Mouse (Mus musculus) embryonic facial prominence, embryonic 11.5 days (tissue): ENCODE data around the gene Entpd2. TPM values are rescaled to one million over a fixed set of nuclear protein-coding genes. Genes with fewer than 3 reads are reported as not detected.

Source experiments
- ATAC-seq: fragments of 200-750 bp; cut with Nextera tagmentation; replicated peaks from 2 replicates; pipeline ENCODE4 v1.8.0; 2017; ENCODE audit warnings: low read depth; ENCODE audit not compliant: insufficient number of reproducible peaks, low FRiP score, low TSS enrichment
- DNase-seq: peaks from one replicate; pipeline ENCODE4 v3.0.0-alpha.2; 2015; ENCODE audit warnings: low spot score
- H3K27ac ChIP-seq: fragments of 300-500 bp; sonication (generic); replicated peaks from 2 replicates; pipeline ENCODE4 v1.5.1; 2014; ENCODE audit warnings: mild to moderate bottlenecking, low read depth, low read length, control low read depth
- H3K27me3 ChIP-seq: fragments of 300-500 bp; sonication (generic); 2 replicates; pipeline ENCODE4 v1.6.1; 2014; ENCODE audit warnings: mild to moderate bottlenecking, low read length, moderate library complexity, mixed read lengths; ENCODE audit not compliant: control insufficient read depth, insufficient read depth
- H3K36me3 ChIP-seq: fragments of 300-500 bp; sonication (generic); replicated peaks from 2 replicates; pipeline ENCODE4 v1.6.1; 2014; ENCODE audit warnings: low read depth, mild to moderate bottlenecking, low read length, moderate library complexity, mixed read lengths; ENCODE audit not compliant: control insufficient read depth, insufficient read depth
- H3K4me1 ChIP-seq: fragments of 300-500 bp; sonication (generic); 2 replicates; pipeline ENCODE4 v1.6.1; 2014; ENCODE audit warnings: low read length, mixed read lengths; ENCODE audit not compliant: control insufficient read depth, insufficient read depth
- H3K4me2 ChIP-seq: fragments of 300-500 bp; sonication (generic); 2 replicates; pipeline ENCODE4 v1.6.1; 2014; ENCODE audit warnings: low read depth, mild to moderate bottlenecking, control low read depth, low read length, moderate library complexity
- H3K4me3 ChIP-seq: fragments of 300-500 bp; sonication (generic); 2 replicates; pipeline ENCODE4 v1.5.1; 2014; ENCODE audit warnings: low read depth, low read length, control low read depth
- H3K9ac ChIP-seq: fragments of 300-500 bp; sonication (generic); replicated peaks from 2 replicates; pipeline ENCODE4 v1.6.1; 2014; ENCODE audit warnings: mild to moderate bottlenecking, control low read depth, low read length
- H3K9me3 ChIP-seq: fragments of 300-500 bp; sonication (generic); replicated peaks from 2 replicates; pipeline ENCODE4 v1.6.1; 2016; ENCODE audit warnings: mild to moderate bottlenecking, low read length, inconsistent platforms, mixed read lengths; ENCODE audit not compliant: control insufficient read depth
- WGBS: fragments of 180-500 bp; shearing (Covaris S2); extraction: QIAGEN DNeasy Blood & Tissue Kit; methylation state at CpG from one replicate; pipeline ENCODE4 v1.1.7; 2014; 5-methylcytosine and 5-hydroxymethylcytosine counted together
- polyA plus RNA-seq: library from polyadenylated mRNA; unstranded; fragments of >200 nt; fragmentation: Nextera tagmentation; extraction: Ambion mirVana; gene quantifications from 2 replicates; pipeline ENCODE4 v1.2.1, GENCODE M21; 2014

Gene Entpd2
- polyA plus RNA-seq, 1 experiment from 2014 or later: 0.10 TPM

GRCm38 (mm10) chr2:25428442-25429236, 33.0 kb downstream of the Entpd2 start, which contains the start of gene Abca2:
Abca2 (plus strand) TSS chr2:25428703.
- peak within 1 kb of the TSS; percentile 79 for H3K9ac ChIP-seq
- no peaks in the 10 kb centered on the region for H3K9me3 ChIP-seq
- H3K4me3 ChIP-seq: peak within 1 kb of the TSS; percentile 69
- H3K27ac ChIP-seq: no peak within 1 kb of the TSS; the same call in 1 of the 2 replicates
- H3K4me1 ChIP-seq: no peaks in the 10 kb centered on the region
- H3K36me3 ChIP-seq: no peaks in the 10 kb centered on the region
- peak within 1 kb of the TSS; percentile 94 for H3K4me2 ChIP-seq
- ATAC-seq (peak; percentile 86), DNase-seq (peak; percentile 94)
- under 1% methylated on average over 81 of the region's 89 CpGs for WGBS
- H3K27me3 ChIP-seq: peaks cover 18% of the 10 kb centered on the region

DNA sequence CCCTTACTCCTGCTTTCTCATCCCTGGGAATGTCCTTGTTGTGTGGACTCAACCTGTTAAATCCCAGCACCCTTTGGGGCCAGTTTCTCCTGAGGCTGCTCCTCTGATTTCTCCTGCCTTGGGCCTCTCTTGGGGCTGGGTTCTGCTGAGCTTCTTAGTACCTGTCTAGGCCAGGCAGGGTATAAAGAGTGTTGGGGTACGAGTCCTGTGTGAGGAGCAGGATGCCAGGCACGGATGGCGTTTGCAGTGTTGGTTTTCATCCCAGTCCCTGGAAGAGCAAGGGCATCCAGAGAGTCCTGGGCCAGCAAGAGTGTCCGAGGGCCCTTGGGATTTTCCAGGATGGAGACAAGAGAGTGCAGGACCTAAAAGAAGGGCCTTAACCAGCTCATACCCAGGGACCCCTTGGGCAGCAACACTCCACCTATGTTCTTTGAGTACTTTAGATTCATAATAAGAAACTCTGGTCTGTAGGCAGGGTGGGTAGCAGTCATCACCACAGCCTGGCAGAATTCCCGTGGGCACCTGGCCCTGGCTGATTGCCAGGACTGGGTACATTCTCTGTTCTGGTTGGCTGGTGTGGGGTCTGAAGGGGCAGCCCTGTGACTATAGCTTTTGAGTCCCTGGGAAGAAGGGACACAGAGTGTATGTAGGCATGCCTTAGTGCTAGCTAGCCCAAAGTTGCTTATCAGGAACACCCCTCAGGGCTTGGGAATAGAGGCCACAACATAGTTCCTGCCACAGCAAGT, 33.9 kb downstream of the Entpd2 start:
- no peak for DNase-seq
- Histone ChIP-seq H3K27ac (no peak overlapping the region), H3K4me2 (peak overlapping the region; percentile 94), H3K4me3 (peak overlapping the region; percentile 69; the same call in 1 of the 2 replicates), H3K9me3 (no peaks in the 10 kb centered on the region), H3K36me3 (no peaks in the 10 kb centered on the region), H3K9ac (no peak overlapping the region), H3K27me3 (peaks cover 18% of the 10 kb centered on the region), H3K4me1 (no peaks in the 10 kb centered on the region)
- ATAC-seq: no peak
- 77% methylated on average over 5 of the region's 5 CpGs for WGBS

DNA sequence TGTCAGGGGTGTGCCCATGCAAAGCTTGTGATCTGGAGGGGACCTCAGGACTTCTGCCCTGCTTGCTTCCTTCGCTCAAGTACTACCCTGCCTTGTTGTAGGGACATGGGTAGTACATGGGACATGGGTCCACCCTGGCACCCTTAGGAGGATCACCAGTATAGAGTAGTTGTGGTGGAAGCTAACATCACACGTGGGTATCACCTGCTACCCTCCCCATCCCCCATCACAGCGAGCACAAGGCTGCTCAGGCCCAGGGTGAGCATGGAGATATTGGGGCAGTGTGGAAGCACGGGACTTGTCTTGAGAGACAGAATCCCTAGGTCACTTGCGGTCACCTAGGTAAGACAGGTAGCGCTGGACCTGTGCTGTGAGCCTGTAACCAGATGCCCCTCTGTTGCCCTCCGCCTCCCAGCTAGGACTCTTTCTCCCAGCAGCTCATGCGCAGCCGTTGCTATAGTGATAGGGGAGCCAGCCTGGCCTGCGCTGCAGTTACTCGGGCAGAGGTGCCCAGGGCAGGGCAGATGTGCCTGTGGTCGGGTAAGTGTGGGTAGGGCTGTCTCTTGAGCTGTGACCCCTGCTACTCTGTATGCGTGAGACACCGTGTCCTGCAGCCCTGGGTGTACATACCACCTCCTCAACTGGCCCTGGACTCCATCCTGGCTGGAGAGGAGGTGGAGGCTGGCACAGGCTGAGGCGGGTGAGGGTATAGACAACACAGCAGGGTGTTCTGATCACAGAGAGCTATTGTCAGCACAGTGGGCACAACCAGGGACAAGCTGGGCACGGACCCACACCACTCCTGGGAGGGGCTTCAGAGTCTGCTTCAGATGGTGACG, 34.9 kb downstream of the Entpd2 start:
- peak; percentile 29; the same call in 1 of the 2 replicates for ATAC-seq
- H3K27me3 ChIP-seq: peaks cover 9% of the 10 kb centered on the region
- no peak for DNase-seq
- 66% methylated on average over 17 of the region's 17 CpGs for WGBS
- H3K9ac ChIP-seq: no peak overlapping the region
- no peaks in the 10 kb centered on the region for H3K4me1 ChIP-seq
- no peak overlapping the region for H3K27ac ChIP-seq
- no peak overlapping the region for H3K4me2 ChIP-seq
- H3K4me3 ChIP-seq: no peak overlapping the region
- no peaks in the 10 kb centered on the region for H3K9me3 ChIP-seq
- no peaks in the 10 kb centered on the region for H3K36me3 ChIP-seq

DNA sequence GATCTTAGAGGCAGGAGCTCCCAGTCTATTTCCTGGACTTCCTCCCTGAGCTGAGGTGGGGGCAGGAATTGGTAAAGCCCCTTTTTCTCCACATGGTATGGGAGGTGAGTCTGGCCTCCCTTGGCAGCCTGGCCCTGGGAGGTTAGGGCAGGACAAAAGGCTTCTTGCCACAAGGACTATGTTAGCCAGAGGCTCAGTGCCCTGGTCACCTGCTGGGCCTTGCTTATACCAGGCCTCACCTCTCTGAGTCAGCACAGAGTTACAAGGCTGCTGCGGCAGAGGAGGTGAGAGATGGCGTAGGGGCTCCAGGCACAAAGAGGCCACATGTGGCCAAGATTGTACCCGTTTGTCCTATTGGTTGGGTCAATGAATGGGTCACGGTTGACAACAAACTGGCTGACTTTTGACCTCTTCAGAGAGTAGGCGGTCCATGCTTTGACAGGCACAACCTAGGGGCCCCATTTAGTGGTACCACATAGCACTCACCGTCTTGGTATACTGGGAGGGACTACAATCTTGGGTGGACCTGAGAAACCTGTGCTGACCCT, 35.7 kb downstream of the Entpd2 start:
- no peaks in the 10 kb centered on the region for H3K4me1 ChIP-seq
- H3K27ac ChIP-seq: no peak overlapping the region
- no peak for DNase-seq
- ATAC-seq: no peak
- 52% methylated on average over 6 of the region's 6 CpGs for WGBS
- no peak overlapping the region for H3K4me2 ChIP-seq
- H3K9me3 ChIP-seq: no peaks in the 10 kb centered on the region
- no peak overlapping the region for H3K9ac ChIP-seq
- no peaks in the 10 kb centered on the region for H3K36me3 ChIP-seq
- 0 out of 2 replicates have a peak, but pooled peaks cover 4% of the 10 kb centered on the region for H3K27me3 ChIP-seq
- no peak overlapping the region for H3K4me3 ChIP-seq

DNA sequence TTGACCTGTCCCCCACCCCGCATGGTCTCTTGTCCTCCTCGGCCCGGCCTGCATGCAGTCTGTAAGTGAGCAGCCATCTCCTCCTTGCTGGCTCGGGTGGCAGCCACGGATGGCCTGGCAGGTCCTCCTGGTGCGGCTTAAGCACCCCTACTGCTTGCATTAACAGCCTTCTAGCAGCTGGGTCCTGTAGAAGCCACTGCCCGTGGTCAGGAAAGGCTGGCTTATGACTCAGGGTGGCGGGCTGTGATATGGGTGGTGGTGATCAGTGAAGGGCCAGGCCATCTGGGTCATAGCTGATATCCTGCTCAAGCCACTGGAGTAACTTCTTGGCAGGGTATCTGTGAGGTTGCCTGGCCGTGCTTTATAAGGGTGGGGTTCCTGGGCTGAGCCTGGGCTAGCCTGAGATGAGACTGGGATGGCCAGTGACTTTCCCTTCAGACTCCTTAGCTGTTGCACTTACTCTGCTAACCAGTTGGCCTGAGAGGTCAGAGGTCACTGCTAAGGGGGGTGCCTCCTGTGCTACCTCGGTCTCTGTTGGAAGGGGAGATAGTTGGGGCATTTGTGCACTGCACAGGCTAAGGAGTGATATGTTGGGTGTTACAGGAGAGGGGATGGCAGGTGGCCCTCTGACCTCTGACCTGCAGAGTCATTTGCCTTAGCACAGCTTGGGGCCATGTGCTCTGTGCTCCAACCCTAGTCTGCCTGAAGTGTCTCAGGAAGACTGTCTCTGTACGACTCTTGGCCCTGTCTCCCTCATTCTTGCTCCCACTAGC, 36.8 kb downstream of the Entpd2 start:
- Histone ChIP-seq H3K27ac (no peak overlapping the region), H3K9me3 (no peaks in the 10 kb centered on the region), H3K4me2 (no peak overlapping the region), H3K27me3 (0 out of 2 replicates have a peak, but pooled peaks cover 4% of the 10 kb centered on the region), H3K36me3 (no peaks in the 10 kb centered on the region), H3K4me3 (no peak overlapping the region), H3K4me1 (no peaks in the 10 kb centered on the region), H3K9ac (no peak overlapping the region)
- WGBS: 71% methylated on average over 11 of the region's 11 CpGs
- ATAC-seq (no peak), DNase-seq (no peak)

- no peak overlapping the region for H3K9ac ChIP-seq
- no peaks in the 10 kb centered on the region for H3K4me1 ChIP-seq
- H3K4me3 ChIP-seq: no peak overlapping the region
- no peak for DNase-seq
- H3K27me3 ChIP-seq: 0 out of 2 replicates have a peak, but pooled peaks cover 4% of the 10 kb centered on the region
- WGBS: 89% methylated on average over 17 of the region's 17 CpGs
- no peak overlapping the region for H3K4me2 ChIP-seq
- ATAC-seq: no peak
- no peak overlapping the region for H3K27ac ChIP-seq
- H3K9me3 ChIP-seq: no peaks in the 10 kb centered on the region
- H3K36me3 ChIP-seq: no peaks in the 10 kb centered on the region
Measured at GRCm38 (mm10) chr2:25433101-25433500, 37.4 kb downstream of the Entpd2 start.

DNA sequence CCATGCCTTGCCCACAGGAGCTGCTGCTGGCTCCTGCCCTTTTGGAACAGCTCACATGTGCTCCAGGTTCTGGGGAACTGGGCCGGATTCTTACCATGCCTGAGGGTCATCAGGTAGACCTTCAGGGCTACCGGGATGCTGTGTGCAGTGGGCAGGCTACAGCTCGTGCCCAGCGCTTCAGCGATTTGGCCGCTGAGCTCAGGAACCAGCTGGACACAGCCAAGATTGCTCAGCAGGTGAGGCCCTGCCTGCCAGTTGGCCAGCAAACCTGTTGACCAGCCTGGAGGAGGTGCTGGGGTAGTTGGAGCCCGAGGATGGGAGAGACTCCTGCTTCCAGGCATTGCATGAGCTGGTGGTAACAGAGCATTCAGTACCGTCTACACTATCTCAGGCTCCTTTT, 38.6 kb downstream of the Entpd2 start:
- Histone ChIP-seq H3K27ac (no peak overlapping the region), H3K9ac (no peak overlapping the region), H3K36me3 (no peaks in the 10 kb centered on the region)

More for the DNA sequence above, 38.6 kb downstream of the Entpd2 start:
- no peak for ATAC-seq
- Histone ChIP-seq H3K4me2 (no peak overlapping the region), H3K4me1 (no peaks in the 10 kb centered on the region), H3K9me3 (no peaks in the 10 kb centered on the region), H3K4me3 (no peak overlapping the region), H3K27me3 (0 out of 2 replicates have a peak, but pooled peaks cover 4% of the 10 kb centered on the region)
- WGBS: 89% methylated on average over 8 of the region's 8 CpGs
- DNase-seq: no peak
